Mouse (Mus musculus): Measurements from ENCODE around the gene Pak1.

GRCm38 (mm10) chr7:97780222-97780621 lies 8.1 kb upstream of the Pak1 start:
- no peak for TF ChIP-seq CTCF (IDR thresholded peaks at IDR 0.05)
- TF ChIP-seq POLR2A (IDR thresholded peaks at IDR 0.05; ENCODE audit: insufficient read depth, low read depth, low read length): no peak
